Mouse (Mus musculus) limb, embryonic 14.5 days (tissue): ENCODE results near the gene Abtb2. TPM values are rescaled to one million over a fixed set of nuclear protein-coding genes. Genes with fewer than 3 reads are reported as not detected.

Source experiments
- ATAC-seq: fragments of 200-750 bp; cut with Nextera tagmentation; 2 replicates; pipeline ENCODE4 v1.8.0; 2017; ENCODE audit warnings: low read depth, moderate number of reproducible peaks, moderate TSS enrichment; ENCODE audit not compliant: low FRiP score
- DNase-seq: peaks from one replicate; pipeline ENCODE4 v3.0.0-alpha.2; 2015; ENCODE audit warnings: low spot score
- H3K27ac ChIP-seq: fragments of 300-500 bp; sonication (generic); replicated peaks from 2 replicates; pipeline ENCODE4 v1.5.1; 2014; ENCODE audit warnings: low read depth, mild to moderate bottlenecking, low read length, moderate library complexity, mixed read lengths
- H3K27me3 ChIP-seq: fragments of 300-500 bp; sonication (generic); 2 replicates; pipeline ENCODE4 v1.6.1; 2014; ENCODE audit warnings: low read length, mixed read lengths; ENCODE audit not compliant: control insufficient read depth, insufficient read depth
- H3K36me3 ChIP-seq: fragments of 300-500 bp; sonication (generic); 2 replicates; pipeline ENCODE4 v1.6.1; 2014; ENCODE audit warnings: mild to moderate bottlenecking, low read length, moderate library complexity, mixed read lengths; ENCODE audit not compliant: control insufficient read depth, insufficient read depth
- H3K4me1 ChIP-seq: fragments of 300-500 bp; sonication (generic); 2 replicates; pipeline ENCODE4 v1.6.1; 2014; ENCODE audit warnings: antibody characterized with exemption, low read length, mixed read lengths; ENCODE audit not compliant: control insufficient read depth, insufficient read depth
- H3K4me2 ChIP-seq: fragments of 300-500 bp; sonication (generic); replicated peaks from 2 replicates; pipeline ENCODE4 v1.6.1; 2014; ENCODE audit warnings: low read depth, mild to moderate bottlenecking, low read length, moderate library complexity; ENCODE audit not compliant: severe bottlenecking
- H3K4me3 ChIP-seq: fragments of 300-500 bp; sonication (generic); replicated peaks from 2 replicates; pipeline ENCODE4 v1.5.1; 2014; ENCODE audit warnings: low read length
- H3K9ac ChIP-seq: fragments of 300-500 bp; sonication (generic); 2 replicates; pipeline ENCODE4 v1.6.1; 2014; ENCODE audit warnings: mild to moderate bottlenecking, low read depth, low read length, moderate library complexity; ENCODE audit not compliant: severe bottlenecking
- H3K9me3 ChIP-seq: fragments of 300-500 bp; sonication (generic); 2 replicates; pipeline ENCODE4 v1.6.1; 2016; ENCODE audit warnings: low read length; ENCODE audit not compliant: control insufficient read depth
- POLR2A ChIP-seq: fragments of 200-500 bp; IDR thresholded peaks from 2 replicates; pipeline ENCODE4 v1.8.0; 2012; ENCODE audit warnings: inconsistent platforms, mild to moderate bottlenecking, moderate library complexity, borderline replicate concordance; ENCODE audit not compliant: insufficient read depth, insufficient read length; ENCODE audit errors: extremely low read depth
- WGBS: fragments of 180-500 bp; shearing (Covaris S2); extraction: QIAGEN DNeasy Blood & Tissue Kit; methylation state at CpG from one replicate; pipeline ENCODE4 v1.1.7; 2014; 5-methylcytosine and 5-hydroxymethylcytosine counted together
- polyA plus RNA-seq, 2 experiments: library from polyadenylated mRNA; depleted of rRNA in 1 of 2; stranded (reverse) in 1 of 2; unstranded in 1 of 2; fragments of >200 nt; fragmentation: Nextera tagmentation in 1 of 2; extraction: Ambion mirVana in 1 of 2; gene quantifications; 2 replicates each; pipeline versions ENCODE4 v1.2.1 to v1.2.3; 2012 to 2014

The Abtb2 gene
- polyA plus RNA-seq, 2 experiments: 15.6 to 22.7 TPM

GRCm38 (mm10) chr2:103566713-103567521 is 807 bp downstream of the Abtb2 start:
- H3K9me3 ChIP-seq: no peaks in the 10 kb centered on the region
- WGBS: 1% methylated on average over 71 of the region's 79 CpGs
- no peaks in the 10 kb centered on the region for H3K36me3 ChIP-seq
- peak overlapping the region; percentile 88 for H3K4me2 ChIP-seq
- peaks cover 39% of the 10 kb centered on the region for H3K4me1 ChIP-seq
- DNase-seq (peak; percentile 29), ATAC-seq (peak; percentile 48)
- H3K9ac ChIP-seq: peak overlapping the region; percentile 74
- peak overlapping the region; percentile 88 for H3K27ac ChIP-seq
- peak overlapping the region; percentile 75 for H3K4me3 ChIP-seq
- H3K27me3 ChIP-seq: no peaks in the 10 kb centered on the region
- no peak for TF ChIP-seq POLR2A

- ATAC-seq (no peak), DNase-seq (peak; percentile 15)
- Histone ChIP-seq H3K9ac (0 out of 2 replicates have a peak overlapping the region, but pooled peaks have one; percentile 26), H3K4me2 (peak overlapping the region; percentile 88), H3K36me3 (no peaks in the 10 kb centered on the region), H3K27ac (no peak overlapping the region), H3K4me1 (peaks cover 43% of the 10 kb centered on the region), H3K27me3 (no peaks in the 10 kb centered on the region), H3K9me3 (no peaks in the 10 kb centered on the region), H3K4me3 (peak overlapping the region; percentile 75)
- TF ChIP-seq POLR2A: no peak
- WGBS: 8% methylated on average over 7 of the region's 7 CpGs
Observed at GRCm38 (mm10) chr2:103568161-103568560, 2.1 kb downstream of the Abtb2 start.

- DNase-seq (no peak), ATAC-seq (no peak)
- Histone ChIP-seq H3K4me1 (peaks cover 43% of the 10 kb centered on the region), H3K27me3 (no peaks in the 10 kb centered on the region), H3K9me3 (no peaks in the 10 kb centered on the region), H3K4me2 (peak overlapping the region; percentile 88), H3K4me3 (peak overlapping the region; percentile 75), H3K9ac (no peak overlapping the region), H3K36me3 (no peaks in the 10 kb centered on the region), H3K27ac (no peak overlapping the region)
- WGBS: 42% methylated on average over 1 of the region's 1 CpGs
- no peak for TF ChIP-seq POLR2A
Observed at GRCm38 (mm10) chr2:103569716-103570115, 3.6 kb downstream of the Abtb2 start.

GRCm38 (mm10) chr2:103572354-103572753 is 6.2 kb downstream of the Abtb2 start:
- WGBS: 46% methylated on average over 2 of the region's 2 CpGs
- ATAC-seq: no peak
- Histone ChIP-seq H3K4me1 (peaks cover 49% of the 10 kb centered on the region), H3K9me3 (no peaks in the 10 kb centered on the region), H3K36me3 (no peaks in the 10 kb centered on the region), H3K4me2 (no peak overlapping the region), H3K27me3 (no peaks in the 10 kb centered on the region), H3K27ac (no peak overlapping the region), H3K9ac (no peak overlapping the region), H3K4me3 (no peak overlapping the region)
- no peak for TF ChIP-seq POLR2A
- DNase-seq: no peak

GRCm38 (mm10) chr2:103576371-103576770 is 10.3 kb downstream of the Abtb2 start:
- ATAC-seq: no peak
- TF ChIP-seq POLR2A: no peak
- H3K4me2 ChIP-seq: no peak overlapping the region
- no peaks in the 10 kb centered on the region for H3K27me3 ChIP-seq
- no peaks in the 10 kb centered on the region for H3K36me3 ChIP-seq
- no peak overlapping the region for H3K27ac ChIP-seq
- H3K9ac ChIP-seq: no peak overlapping the region
- peaks cover 57% of the 10 kb centered on the region for H3K4me1 ChIP-seq
- 53% methylated on average over 3 of the region's 3 CpGs for WGBS
- DNase-seq: no peak
- H3K9me3 ChIP-seq: no peaks in the 10 kb centered on the region
- H3K4me3 ChIP-seq: no peak overlapping the region
